ENCODE assay signal across 8 mouse cellular contexts in genomic region chr15:85653421-85654401, GRCm38 (mm10).
DNase-seq lines count a peak whose midpoint lies in the region; ATAC-seq and TF ChIP-seq lines count a peak whose summit lies in the region.

No protein-coding gene starts in this region.

- DNase-seq in CD4-positive, CD25-positive, alpha-beta regulatory T cell, adult 2 months (ENCODE audit: low read depth, low spot score): peak; percentile 78
- DNase-seq in adrenal gland, postnatal 25 days: peak; percentile 88
- peak; percentile 89 for DNase-seq in fibroblast of lung, adult 2 months (ENCODE audit: low read depth)
- peak; percentile 95 to 96 for DNase-seq in kidney, postnatal 25 days
- DNase-seq in liver, postnatal 0 days: peak; percentile 55
- peak; percentile 73 for DNase-seq in ovary, postnatal 14 days (ENCODE audit: low spot score)
- DNase-seq in urinary bladder, adult 18-20 months (ENCODE audit: low spot score in 2 of 2): peak; percentile 72 to 78

- H3K27ac ChIP-seq in heart, embryonic 14.5 days (replicated peaks in 1 of 2; ENCODE audit: control insufficient read depth in 1 of 2, insufficient read depth in 1 of 2, low read depth in 2 of 2, low read length in 2 of 2): peak overlapping the region; percentile 86 to 93
- H3K27ac ChIP-seq in liver, postnatal 0 days (ENCODE audit: low read depth): peak overlapping the region; percentile 86

- H3K9ac ChIP-seq in heart, embryonic 14.5 days (ENCODE audit: low read length): peak overlapping the region; percentile 85
- peak overlapping the region; percentile 72 for H3K9ac ChIP-seq in liver, postnatal 0 days (replicated peaks)

- TF ChIP-seq EP300 in liver, postnatal 0 days (IDR thresholded peaks at IDR 0.05; ENCODE audit: low read depth): no peak

- peaks cover 5% of the 10 kb centered on the region; the same call in 1 of the 2 replicates for H3K36me3 ChIP-seq in heart, embryonic 14.5 days (ENCODE audit: control insufficient read depth, insufficient read depth, low read length)
- H3K36me3 ChIP-seq in liver, postnatal 0 days (replicated peaks; ENCODE audit: insufficient read depth, low read length): no peaks in the 10 kb centered on the region

- H3K4me2 ChIP-seq in heart, embryonic 14.5 days (ENCODE audit: low read length): peak overlapping the region; percentile 83
- H3K4me2 ChIP-seq in liver, postnatal 0 days (ENCODE audit: low read depth, low read length): peak overlapping the region; percentile 70

- H3K4me1 ChIP-seq in heart, embryonic 14.5 days (ENCODE audit: control insufficient read depth in 2 of 2, insufficient read depth in 2 of 2, low read length in 2 of 2): peaks cover 15 to 21% of the 10 kb centered on the region in 2 experiments
- H3K4me1 ChIP-seq in liver, postnatal 0 days (ENCODE audit: insufficient read depth): peaks cover 7% of the 10 kb centered on the region; the same call in 1 of the 2 replicates

- 20% methylated on average over 31 of the region's 32 CpGs for WGBS in heart, embryonic 14.5 days
- 35% methylated on average over 32 of the region's 32 CpGs for WGBS in liver, postnatal 0 days (ENCODE audit: insufficient replicate concordance)

- no peak for TF ChIP-seq CTCF in liver, postnatal 0 days (IDR thresholded peaks at IDR 0.05; ENCODE audit: low read depth)

- H3K9me3 ChIP-seq in heart, embryonic 14.5 days (ENCODE audit: control insufficient read depth, low read length): no peaks in the 10 kb centered on the region
- H3K9me3 ChIP-seq in liver, postnatal 0 days (ENCODE audit: low read length): no peaks in the 10 kb centered on the region

- peaks cover 7% of the 10 kb centered on the region; the same call in 1 of the 2 replicates for H3K27me3 ChIP-seq in heart, embryonic 14.5 days (ENCODE audit: control insufficient read depth, insufficient read depth, low read length)
- H3K27me3 ChIP-seq in liver, postnatal 0 days (ENCODE audit: insufficient read depth, low read length): no peaks in the 10 kb centered on the region

- H3K4me3 ChIP-seq in heart, embryonic 14.5 days (ENCODE audit: control insufficient read depth in 1 of 2, insufficient read depth in 1 of 2, low read depth in 1 of 2, low read length in 2 of 2): peak overlapping the region; percentile 48 to 52
- peak overlapping the region; percentile 44 for H3K4me3 ChIP-seq in liver, postnatal 0 days (ENCODE audit: low read depth, low read length)

- peak; percentile 80 for ATAC-seq in heart, embryonic 14.5 days (ENCODE audit: insufficient number of reproducible peaks, insufficient read depth, low FRiP score, low read depth)
- ATAC-seq in liver, postnatal 0 days: peak; percentile 64

Comparison
In these comparisons a context has a peak if more than half of its experiments do, and no peak if none do; other contexts are left out.
1. Peak in every context shown above with its lines: DNase-seq, ATAC-seq, H3K4me3 ChIP-seq and H3K27ac ChIP-seq.